Mouse (Mus musculus): ENCODE results near the gene Apbb1ip. TPM values are rescaled to one million over a fixed set of nuclear protein-coding genes. Genes with fewer than 3 reads are reported as not detected.

Apbb1ip gene
- polyA plus RNA-seq, 1 experiment from 2014 or later: 0.35 TPM

DNA sequence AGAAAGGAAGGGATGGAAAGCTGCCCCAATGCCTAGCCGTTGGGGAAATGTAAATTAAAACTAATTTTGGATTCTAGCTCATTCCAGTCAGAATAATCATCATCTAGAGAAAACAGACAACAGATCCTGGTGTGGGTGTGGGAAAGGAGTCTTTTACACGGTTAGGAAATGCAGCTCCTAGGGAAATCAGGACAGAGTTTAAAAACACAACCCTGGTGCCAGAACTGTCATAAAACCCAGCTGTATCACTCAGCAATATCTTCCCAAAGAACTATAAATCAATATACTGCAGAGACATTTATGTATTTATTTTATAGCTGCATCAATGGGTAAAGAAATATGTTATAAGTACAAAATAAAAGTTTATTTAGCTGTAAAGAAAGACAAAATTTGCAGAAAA, 13.4 kb upstream of the Apbb1ip start:
- DNase-seq (ENCODE audit: low spot score) (no peak), ATAC-seq (ENCODE audit: insufficient number of reproducible peaks, low FRiP score, low TSS enrichment, low read depth) (no peak)
- no peak overlapping the region for H3K4me3 ChIP-seq (ENCODE audit: low read depth, low read length)
- no peaks in the 10 kb centered on the region for H3K9me3 ChIP-seq (ENCODE audit: control insufficient read depth, low read length)
- no peaks in the 10 kb centered on the region for H3K36me3 ChIP-seq (ENCODE audit: control insufficient read depth, insufficient read depth, low read length)
- no peaks in the 10 kb centered on the region for H3K27me3 ChIP-seq (ENCODE audit: control insufficient read depth, insufficient read depth, low read length)
- no peak overlapping the region for H3K9ac ChIP-seq (ENCODE audit: low read length)
- H3K27ac ChIP-seq (replicated peaks; ENCODE audit: low read depth, low read length): no peak overlapping the region
- no peaks in the 10 kb centered on the region for H3K4me1 ChIP-seq (ENCODE audit: control insufficient read depth, insufficient read depth, low read length)
- H3K4me2 ChIP-seq (ENCODE audit: low read depth, severe bottlenecking): no peak overlapping the region
- 57% methylated on average over 2 of the region's 2 CpGs for WGBS

DNA sequence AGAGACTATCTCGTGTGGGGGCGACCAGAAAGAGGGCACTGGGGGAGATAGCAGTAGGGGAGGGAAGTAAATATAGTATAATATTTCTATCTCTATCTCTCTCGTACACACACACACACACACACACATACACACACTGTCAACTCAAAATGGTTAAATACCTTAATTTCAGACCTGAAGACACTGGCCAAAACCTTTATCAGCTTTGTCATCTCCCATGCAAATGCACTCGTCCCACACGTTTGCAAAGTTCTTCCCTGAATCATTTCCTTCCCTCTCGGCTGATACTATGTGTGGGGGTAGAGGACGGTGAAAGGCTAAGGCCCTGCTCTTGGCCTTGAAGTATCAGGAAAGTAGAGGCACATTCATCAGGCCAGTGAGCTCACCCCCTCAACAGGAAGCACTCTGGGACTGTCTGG, 12.8 kb upstream of the Apbb1ip start:
- DNase-seq (ENCODE audit: low spot score): no peak
- H3K27ac ChIP-seq (replicated peaks; ENCODE audit: low read depth, low read length): no peak overlapping the region
- H3K36me3 ChIP-seq (ENCODE audit: control insufficient read depth, insufficient read depth, low read length): no peaks in the 10 kb centered on the region
- H3K9ac ChIP-seq (ENCODE audit: low read length): no peak overlapping the region
- H3K4me3 ChIP-seq (ENCODE audit: low read depth, low read length): no peak overlapping the region
- H3K9me3 ChIP-seq (ENCODE audit: control insufficient read depth, low read length): no peaks in the 10 kb centered on the region
- 78% methylated on average over 7 of the region's 7 CpGs for WGBS
- no peaks in the 10 kb centered on the region for H3K4me1 ChIP-seq (ENCODE audit: control insufficient read depth, insufficient read depth, low read length)
- ATAC-seq (ENCODE audit: insufficient number of reproducible peaks, low FRiP score, low TSS enrichment, low read depth): no peak
- H3K4me2 ChIP-seq (ENCODE audit: low read depth, severe bottlenecking): no peak overlapping the region
- H3K27me3 ChIP-seq (ENCODE audit: control insufficient read depth, insufficient read depth, low read length): no peaks in the 10 kb centered on the region

DNA sequence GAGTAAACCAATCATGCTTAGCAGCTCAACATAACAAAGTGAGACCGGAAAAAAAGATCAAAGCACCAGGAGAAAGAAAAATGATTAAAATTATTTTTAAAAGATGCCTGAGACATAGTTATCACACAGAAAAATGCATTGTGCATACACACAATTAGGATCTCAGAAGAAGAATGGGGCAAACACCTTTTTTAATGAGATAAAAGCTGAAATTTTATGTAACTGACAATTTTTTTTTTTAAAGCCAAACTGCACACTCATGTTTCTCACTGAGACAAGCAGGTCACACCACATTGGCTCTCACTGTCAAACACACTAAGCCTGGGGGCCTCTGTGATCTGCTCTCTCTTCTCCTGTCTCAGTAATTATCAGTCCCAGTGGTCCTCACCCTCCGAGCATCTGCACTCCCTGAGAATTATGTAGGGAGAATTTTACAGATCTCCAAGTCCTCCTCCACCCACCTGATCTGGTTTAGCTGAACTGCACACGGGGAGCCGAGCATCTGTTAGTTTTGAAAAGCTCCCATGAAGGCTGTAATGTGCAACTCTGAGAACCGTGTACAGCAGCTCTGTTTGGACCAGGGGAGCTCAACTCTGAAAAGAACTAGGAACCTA, 9.0 kb upstream of the Apbb1ip start:
- H3K4me3 ChIP-seq (ENCODE audit: low read depth, low read length): no peak overlapping the region
- H3K27me3 ChIP-seq (ENCODE audit: control insufficient read depth, insufficient read depth, low read length): no peaks in the 10 kb centered on the region
- H3K36me3 ChIP-seq (ENCODE audit: control insufficient read depth, insufficient read depth, low read length): no peaks in the 10 kb centered on the region
- whole genome bisulfite sequencing: 76% methylated on average over 5 of the region's 5 CpGs
- ATAC-seq (ENCODE audit: insufficient number of reproducible peaks, low FRiP score, low TSS enrichment, low read depth) (no peak), DNase-seq (ENCODE audit: low spot score) (no peak)
- H3K4me2 ChIP-seq (ENCODE audit: low read depth, severe bottlenecking): no peak overlapping the region
- H3K27ac ChIP-seq (replicated peaks; ENCODE audit: low read depth, low read length): no peak overlapping the region
- H3K9ac ChIP-seq (ENCODE audit: low read length): no peak overlapping the region
- H3K4me1 ChIP-seq (ENCODE audit: control insufficient read depth, insufficient read depth, low read length): no peaks in the 10 kb centered on the region
- H3K9me3 ChIP-seq (ENCODE audit: control insufficient read depth, low read length): no peaks in the 10 kb centered on the region

DNA sequence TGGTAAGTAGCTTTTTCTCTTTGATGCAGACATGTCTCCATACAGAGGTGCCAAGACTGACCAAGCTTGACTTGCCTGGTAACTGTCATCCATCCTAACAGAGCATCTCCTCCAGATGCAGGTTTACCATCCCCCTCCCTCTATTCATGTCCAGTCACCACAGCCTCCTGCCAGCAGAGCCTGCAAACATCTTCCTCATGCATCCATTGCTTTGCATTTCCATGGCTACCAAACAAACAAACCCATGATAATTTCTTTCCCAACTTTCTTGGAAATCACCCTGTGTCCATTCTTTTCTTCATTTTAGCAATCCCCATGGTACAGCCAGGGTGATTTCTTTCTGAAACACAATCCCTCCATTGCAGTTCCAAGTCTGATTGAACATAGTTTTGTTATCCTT, 2.6 kb upstream of the Apbb1ip start:
- Histone ChIP-seq H3K36me3 (ENCODE audit: control insufficient read depth, insufficient read depth, low read length) (no peaks in the 10 kb centered on the region), H3K4me2 (ENCODE audit: low read depth, severe bottlenecking) (no peak overlapping the region), H3K27ac (replicated peaks; ENCODE audit: low read depth, low read length) (no peak overlapping the region), H3K9me3 (ENCODE audit: control insufficient read depth, low read length) (no peaks in the 10 kb centered on the region), H3K4me3 (ENCODE audit: low read depth, low read length) (no peak overlapping the region), H3K4me1 (ENCODE audit: control insufficient read depth, insufficient read depth, low read length) (no peaks in the 10 kb centered on the region), H3K27me3 (ENCODE audit: control insufficient read depth, insufficient read depth, low read length) (no peaks in the 10 kb centered on the region), H3K9ac (ENCODE audit: low read length) (no peak overlapping the region)
- DNase-seq (ENCODE audit: low spot score): no peak
- no peak for ATAC-seq (ENCODE audit: insufficient number of reproducible peaks, low FRiP score, low TSS enrichment, low read depth)

DNA sequence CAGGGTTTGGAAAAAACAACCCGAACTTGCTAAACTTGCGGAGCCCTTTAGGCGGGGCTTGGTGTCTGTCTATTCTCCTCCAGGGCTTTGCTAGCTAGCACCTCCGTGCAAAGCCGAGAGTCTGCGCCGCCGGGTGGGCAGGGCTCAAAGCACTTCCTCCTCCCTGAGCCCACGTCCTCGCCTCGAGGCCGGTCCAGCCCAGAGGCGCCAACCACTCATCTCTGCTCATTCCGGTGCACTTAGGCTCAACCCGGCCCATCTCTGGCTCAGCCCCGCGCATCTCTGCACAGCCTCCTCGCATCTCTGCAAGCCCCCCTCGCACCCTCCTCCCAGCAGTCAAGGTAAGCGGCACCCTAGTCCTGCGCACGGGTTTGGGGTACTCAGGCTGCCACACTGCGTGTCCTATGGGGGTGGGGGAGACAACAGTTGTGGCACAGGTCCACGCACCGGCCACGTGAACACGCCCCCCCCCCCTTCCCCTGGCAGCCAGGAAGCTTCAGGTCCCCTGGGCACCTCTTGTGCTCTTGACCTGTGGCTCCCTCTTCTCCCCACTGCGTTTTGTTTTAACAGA, 372 bp downstream of the Apbb1ip start:
- ATAC-seq (ENCODE audit: insufficient number of reproducible peaks, low FRiP score, low TSS enrichment, low read depth) (peak; percentile 79), DNase-seq (ENCODE audit: low spot score) (peak; percentile 65)
- Histone ChIP-seq H3K4me3 (ENCODE audit: low read depth, low read length) (peak overlapping the region; percentile 28), H3K4me1 (ENCODE audit: control insufficient read depth, insufficient read depth, low read length) (no peaks in the 10 kb centered on the region), H3K4me2 (ENCODE audit: low read depth, severe bottlenecking) (peak overlapping the region; percentile 84), H3K9ac (ENCODE audit: low read length) (peak overlapping the region; percentile 49), H3K36me3 (ENCODE audit: control insufficient read depth, insufficient read depth, low read length) (no peaks in the 10 kb centered on the region), H3K9me3 (ENCODE audit: control insufficient read depth, low read length) (no peaks in the 10 kb centered on the region), H3K27me3 (ENCODE audit: control insufficient read depth, insufficient read depth, low read length) (no peaks in the 10 kb centered on the region), H3K27ac (replicated peaks; ENCODE audit: low read depth, low read length) (no peak overlapping the region)
- under 1% methylated on average over 27 of the region's 28 CpGs for WGBS

DNA sequence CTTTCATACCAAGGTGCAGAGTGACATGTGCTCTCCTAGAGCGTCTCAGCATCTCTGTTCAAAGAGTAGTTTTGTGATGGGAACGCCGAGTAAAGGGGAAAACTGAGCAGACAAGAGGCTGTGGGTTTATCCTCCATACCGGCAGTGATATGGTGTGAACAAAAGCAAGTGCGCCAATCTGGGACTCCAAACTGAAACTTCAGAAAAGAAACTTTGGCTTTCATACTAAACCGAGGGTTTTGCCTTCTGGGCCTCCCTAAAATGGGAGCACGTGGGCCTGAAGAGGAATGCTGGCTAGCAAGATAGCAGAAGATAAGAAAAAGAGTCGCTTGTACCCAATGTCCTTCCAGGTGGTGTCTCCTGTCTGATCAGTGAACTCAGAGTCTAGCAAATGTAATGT, 1.3 kb downstream of the Apbb1ip start:
- ATAC-seq (ENCODE audit: insufficient number of reproducible peaks, low FRiP score, low TSS enrichment, low read depth) (no peak), DNase-seq (ENCODE audit: low spot score) (no peak)
- Histone ChIP-seq H3K4me1 (ENCODE audit: control insufficient read depth, insufficient read depth, low read length) (no peaks in the 10 kb centered on the region), H3K9me3 (ENCODE audit: control insufficient read depth, low read length) (no peaks in the 10 kb centered on the region), H3K27me3 (ENCODE audit: control insufficient read depth, insufficient read depth, low read length) (no peaks in the 10 kb centered on the region), H3K4me2 (ENCODE audit: low read depth, severe bottlenecking) (no peak overlapping the region), H3K4me3 (ENCODE audit: low read depth, low read length) (no peak overlapping the region), H3K9ac (ENCODE audit: low read length) (no peak overlapping the region), H3K36me3 (ENCODE audit: control insufficient read depth, insufficient read depth, low read length) (no peaks in the 10 kb centered on the region), H3K27ac (replicated peaks; ENCODE audit: low read depth, low read length) (no peak overlapping the region)
- 50% methylated on average over 8 of the region's 8 CpGs for WGBS

DNA sequence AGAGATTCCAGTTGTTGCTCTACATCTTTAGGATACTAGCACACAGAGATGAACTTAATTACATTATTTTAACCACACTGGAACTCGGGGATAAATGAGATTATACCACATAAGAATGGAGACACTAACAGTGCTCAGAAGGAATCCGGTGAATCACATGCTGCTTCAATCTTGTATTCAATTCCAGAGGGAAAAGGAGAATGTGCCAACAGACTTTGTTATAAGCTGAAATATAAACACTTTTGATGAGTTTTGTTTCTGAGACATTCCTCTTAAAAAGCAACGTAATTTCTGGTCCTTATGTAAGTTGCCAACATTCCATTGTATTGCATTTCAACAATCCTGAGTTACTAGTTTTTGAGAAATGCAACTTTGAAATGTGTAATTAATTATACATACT, 1.8 kb downstream of the Apbb1ip start:
- H3K27me3 ChIP-seq (ENCODE audit: control insufficient read depth, insufficient read depth, low read length): no peaks in the 10 kb centered on the region
- no peak overlapping the region for H3K9ac ChIP-seq (ENCODE audit: low read length)
- no peaks in the 10 kb centered on the region for H3K9me3 ChIP-seq (ENCODE audit: control insufficient read depth, low read length)
- ATAC-seq (ENCODE audit: insufficient number of reproducible peaks, low FRiP score, low TSS enrichment, low read depth) (no peak), DNase-seq (ENCODE audit: low spot score) (no peak)
- no peaks in the 10 kb centered on the region for H3K4me1 ChIP-seq (ENCODE audit: control insufficient read depth, insufficient read depth, low read length)
- no peak overlapping the region for H3K4me3 ChIP-seq (ENCODE audit: low read depth, low read length)
- WGBS: 79% methylated on average over 3 of the region's 3 CpGs
- no peak overlapping the region for H3K4me2 ChIP-seq (ENCODE audit: low read depth, severe bottlenecking)
- H3K36me3 ChIP-seq (ENCODE audit: control insufficient read depth, insufficient read depth, low read length): no peaks in the 10 kb centered on the region
- H3K27ac ChIP-seq (replicated peaks; ENCODE audit: low read depth, low read length): no peak overlapping the region

DNA sequence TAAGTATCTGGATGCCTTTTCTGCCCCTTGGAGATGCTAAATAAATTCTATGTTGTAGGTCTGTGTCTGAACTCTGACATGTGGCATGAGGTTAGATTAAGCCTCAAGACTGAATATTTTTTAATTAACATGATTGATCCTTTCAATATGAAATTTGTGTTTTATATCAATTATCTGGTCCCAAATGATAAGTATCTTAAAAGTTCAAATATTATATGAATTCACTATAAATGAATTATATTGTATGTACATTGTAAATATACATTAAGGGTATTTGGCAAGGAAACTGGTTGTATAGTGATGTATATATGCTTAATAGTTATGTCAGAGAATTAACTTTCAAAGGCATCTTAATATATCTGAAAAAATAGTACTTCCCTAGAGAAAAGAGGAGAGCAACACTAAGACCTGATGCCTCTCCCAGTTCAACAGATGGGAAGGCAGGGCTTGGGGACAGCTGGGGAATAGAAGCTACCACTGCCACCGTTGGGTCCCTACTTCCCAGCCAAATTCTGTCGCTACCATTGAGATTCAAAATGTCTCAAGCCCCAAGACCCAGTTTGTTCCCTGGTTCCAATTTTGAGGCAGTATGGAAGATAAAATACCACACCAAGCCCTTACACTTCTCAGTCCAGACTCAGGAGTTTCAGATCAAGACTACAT, 2.8 kb downstream of the Apbb1ip start:
- DNase-seq (ENCODE audit: low spot score): no peak
- Histone ChIP-seq H3K9ac (ENCODE audit: low read length) (no peak overlapping the region), H3K27me3 (ENCODE audit: control insufficient read depth, insufficient read depth, low read length) (no peaks in the 10 kb centered on the region), H3K27ac (replicated peaks; ENCODE audit: low read depth, low read length) (no peak overlapping the region), H3K4me1 (ENCODE audit: control insufficient read depth, insufficient read depth, low read length) (no peaks in the 10 kb centered on the region), H3K9me3 (ENCODE audit: control insufficient read depth, low read length) (no peaks in the 10 kb centered on the region), H3K4me3 (ENCODE audit: low read depth, low read length) (no peak overlapping the region), H3K36me3 (ENCODE audit: control insufficient read depth, insufficient read depth, low read length) (no peaks in the 10 kb centered on the region), H3K4me2 (ENCODE audit: low read depth, severe bottlenecking) (no peak overlapping the region)
- ATAC-seq (ENCODE audit: insufficient number of reproducible peaks, low FRiP score, low TSS enrichment, low read depth): no peak
- WGBS: 73% methylated on average over 2 of the region's 2 CpGs
